8 mouse cellular contexts compared by ENCODE assay signal in the genomic region with DNA sequence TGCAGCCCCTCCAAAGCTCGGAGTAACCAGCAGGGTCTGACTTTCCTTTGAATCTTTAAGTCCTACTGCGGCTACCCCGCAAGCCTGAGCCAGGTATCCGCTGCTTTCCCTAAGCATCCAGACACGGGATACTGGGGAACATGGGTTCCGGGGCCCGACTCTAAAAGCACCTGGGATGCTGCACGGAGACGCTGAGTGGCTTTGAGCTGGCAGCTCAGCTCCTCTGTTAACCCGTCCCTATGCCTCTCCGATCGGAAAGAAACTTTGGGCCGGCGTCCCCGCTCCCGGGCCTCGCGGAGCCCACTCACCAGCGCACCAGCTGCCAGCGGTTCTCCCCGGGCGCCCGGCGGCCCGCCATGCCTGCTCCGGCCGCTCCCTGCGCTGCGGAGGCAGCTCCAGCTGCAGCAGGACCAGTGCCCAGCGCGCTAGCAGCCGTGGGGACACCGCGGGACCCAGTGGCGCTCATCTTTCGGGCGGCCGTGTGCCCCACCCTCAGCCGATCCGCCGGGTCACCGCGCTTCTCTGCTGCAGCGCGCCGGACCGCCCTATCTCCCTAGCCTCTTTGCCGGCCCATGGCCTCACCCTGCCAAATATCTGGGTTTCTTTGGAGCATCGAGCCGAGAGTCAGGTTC. TPM values are rescaled to one million over a fixed set of nuclear protein-coding genes. Genes with fewer than 3 reads are reported as not detected.
DNase-seq lines count a peak whose midpoint lies in the region; ATAC-seq and TF ChIP-seq lines count a peak whose summit lies in the region.

A gene (minus strand): TSS at position 371 of the 632 bp plus-strand sequence.

- no peak for TF ChIP-seq CTCF in thymus, adult 2 months (IDR thresholded peaks at IDR 0.05; ENCODE audit: borderline replicate concordance, control insufficient read depth, extremely low read depth, insufficient read depth, low read length, poor library complexity)

- no peaks in the 10 kb centered on the region for H3K36me3 ChIP-seq in embryonic facial prominence, embryonic 14.5 days (ENCODE audit: control insufficient read depth, insufficient read depth, low read length)
- H3K36me3 ChIP-seq in hindbrain, embryonic 10.5 days = no peaks in the 10 kb centered on the region
- no peaks in the 10 kb centered on the region for H3K36me3 ChIP-seq in limb, embryonic 12.5 days
- no peaks in the 10 kb centered on the region for H3K36me3 ChIP-seq in neural tube, embryonic 15.5 days
- H3K36me3 ChIP-seq in thymus, adult 2 months (ENCODE audit: control insufficient read depth, insufficient read depth, low read length) = no peaks in the 10 kb centered on the region

- H3K9ac ChIP-seq in embryonic facial prominence, embryonic 14.5 days (ENCODE audit: low read depth, low read length) = no peak within 1 kb of the TSS
- H3K9ac ChIP-seq in limb, embryonic 12.5 days (replicated peaks) = no peak within 1 kb of the TSS
- H3K9ac ChIP-seq in neural tube, embryonic 15.5 days (replicated peaks) = peak within 1 kb of the TSS; percentile 51

- peak within 1 kb of the TSS; percentile 34 for H3K4me3 ChIP-seq in embryonic facial prominence, embryonic 14.5 days (ENCODE audit: low read depth, low read length)
- H3K4me3 ChIP-seq in hindbrain, embryonic 10.5 days = peak within 1 kb of the TSS; percentile 55
- peak within 1 kb of the TSS; percentile 37 for H3K4me3 ChIP-seq in limb, embryonic 12.5 days (replicated peaks)
- peak within 1 kb of the TSS; percentile 48 for H3K4me3 ChIP-seq in neural tube, embryonic 15.5 days (replicated peaks)
- H3K4me3 ChIP-seq in thymus, adult 2 months (ENCODE audit: control insufficient read depth, insufficient read depth, low read length) = no peak within 1 kb of the TSS

- H3K4me1 ChIP-seq in embryonic facial prominence, embryonic 14.5 days (ENCODE audit: control insufficient read depth, insufficient read depth, low read length) = peaks cover 6% of the 10 kb centered on the region; the same call in 1 of the 2 replicates
- peaks cover 12% of the 10 kb centered on the region for H3K4me1 ChIP-seq in hindbrain, embryonic 10.5 days (replicated peaks)
- H3K4me1 ChIP-seq in limb, embryonic 12.5 days (replicated peaks) = peaks cover 11% of the 10 kb centered on the region
- peaks cover 12% of the 10 kb centered on the region for H3K4me1 ChIP-seq in neural tube, embryonic 15.5 days
- H3K4me1 ChIP-seq in thymus, adult 2 months (replicated peaks; ENCODE audit: control insufficient read depth, insufficient read depth, low read length) = no peaks in the 10 kb centered on the region

- no peak within 1 kb of the TSS for H3K27ac ChIP-seq in embryonic facial prominence, embryonic 14.5 days (replicated peaks; ENCODE audit: low read depth, low read length)
- no peak within 1 kb of the TSS for H3K27ac ChIP-seq in hindbrain, embryonic 10.5 days
- H3K27ac ChIP-seq in limb, embryonic 12.5 days = no peak within 1 kb of the TSS
- no peak within 1 kb of the TSS for H3K27ac ChIP-seq in neural tube, embryonic 15.5 days (replicated peaks)
- H3K27ac ChIP-seq in thymus, adult 2 months (ENCODE audit: control insufficient read depth, insufficient read depth, low read length) = no peak within 1 kb of the TSS

- ATAC-seq in embryonic facial prominence, embryonic 14.5 days (ENCODE audit: low read depth) = 0 out of 2 replicates have a peak, but pooled peaks have one; percentile 33
- ATAC-seq in limb, embryonic 12.5 days (ENCODE audit: insufficient number of reproducible peaks, insufficient read depth, low FRiP score, low TSS enrichment, low read depth) = no peak
- no peak for ATAC-seq in neural tube, embryonic 15.5 days (ENCODE audit: low FRiP score)

- peak within 1 kb of the TSS; percentile 60 for H3K4me2 ChIP-seq in embryonic facial prominence, embryonic 14.5 days (ENCODE audit: low read depth, low read length)
- H3K4me2 ChIP-seq in limb, embryonic 12.5 days = peak within 1 kb of the TSS; percentile 60
- H3K4me2 ChIP-seq in neural tube, embryonic 15.5 days = peak within 1 kb of the TSS; percentile 92

- TF ChIP-seq POLR2A in thymus, adult 2 months (IDR thresholded peaks at IDR 0.05; ENCODE audit: control insufficient read depth, extremely low read depth, insufficient read depth, low read length, poor library complexity) = no peak

- WGBS in embryonic facial prominence, embryonic 14.5 days = 2% methylated on average over 44 of the region's 50 CpGs
- 2% methylated on average over 50 of the region's 50 CpGs for WGBS in hindbrain, embryonic 10.5 days
- WGBS in limb, embryonic 12.5 days = 2% methylated on average over 50 of the region's 50 CpGs
- WGBS in neural tube, embryonic 15.5 days = 2% methylated on average over 47 of the region's 50 CpGs
- 5% methylated on average over 50 of the region's 50 CpGs for WGBS in thymus, adult 2 months

- peak; percentile 28 to 31 for DNase-seq in frontal cortex, postnatal 36 days (ENCODE audit: low spot score in 2 of 2)
- no peak for DNase-seq in frontal cortex, postnatal 25 days (ENCODE audit: low spot score in 2 of 2)
- peak; percentile 42 for DNase-seq in MN1 (ENCODE audit: low spot score)
- no peak for DNase-seq in embryonic facial prominence, embryonic 14.5 days (ENCODE audit: low spot score)
- DNase-seq in hindbrain, embryonic 10.5 days (ENCODE audit: low spot score) = peak; percentile 48
- DNase-seq in thymus, adult 2 months = no peak

- peaks cover 46% of the 10 kb centered on the region for H3K27me3 ChIP-seq in embryonic facial prominence, embryonic 14.5 days (replicated peaks; ENCODE audit: control insufficient read depth, insufficient read depth, low read length)
- H3K27me3 ChIP-seq in hindbrain, embryonic 10.5 days (ENCODE audit: insufficient read depth, poor library complexity, severe bottlenecking) = peaks cover 58% of the 10 kb centered on the region
- peaks cover 64% of the 10 kb centered on the region for H3K27me3 ChIP-seq in limb, embryonic 12.5 days
- H3K27me3 ChIP-seq in neural tube, embryonic 15.5 days (replicated peaks) = peaks cover 53% of the 10 kb centered on the region
- H3K27me3 ChIP-seq in thymus, adult 2 months (ENCODE audit: control insufficient read depth, insufficient read depth, low read length) = peaks cover 16% of the 10 kb centered on the region

- no peaks in the 10 kb centered on the region for H3K9me3 ChIP-seq in embryonic facial prominence, embryonic 14.5 days (ENCODE audit: control insufficient read depth, low read length)
- no peaks in the 10 kb centered on the region for H3K9me3 ChIP-seq in hindbrain, embryonic 10.5 days
- no peaks in the 10 kb centered on the region for H3K9me3 ChIP-seq in limb, embryonic 12.5 days
- no peaks in the 10 kb centered on the region for H3K9me3 ChIP-seq in neural tube, embryonic 15.5 days (replicated peaks)

RNA-seq across cellular contexts. Expression of the gene that starts here (rescaled TPM):
- 3.4 and 3.6 TPM in 2 replicates for polyA plus RNA-seq in embryonic facial prominence, embryonic 14.5 days (2014; fragmentation: Nextera tagmentation; extraction: Ambion mirVana)
- polyA plus RNA-seq in hindbrain, embryonic 10.5 days (2016; fragmentation: Nextera tagmentation; extraction: Ambion mirVana) = 1.5 and 1.6 TPM in 2 replicates
- 1.1 TPM in 2 replicates for polyA plus RNA-seq in limb, embryonic 12.5 days (2016; fragmentation: Nextera tagmentation; extraction: Ambion mirVana)
- 13.1 and 13.7 TPM in 2 replicates for polyA plus RNA-seq in neural tube, embryonic 15.5 days (2015; fragmentation: Nextera tagmentation; extraction: Ambion mirVana)
- polyA plus RNA-seq in thymus, adult 2 months (2012; rRNA removed) = 6.0 and 7.0 TPM in 2 replicates

Comparison
In these comparisons a context has a peak if more than half of its experiments do, and no peak if none do; other contexts are left out.
1. DNase-seq: peak in frontal cortex, postnatal 36 days (2 of 2), MN1 (single experiment) and hindbrain, embryonic 10.5 days (single experiment); none in frontal cortex, postnatal 25 days (0 of 2), embryonic facial prominence, embryonic 14.5 days (single experiment) and thymus, adult 2 months (single experiment).
2. Peak in every context shown above with its lines, with median percentiles within 50 percentile points of each other: H3K4me2 ChIP-seq.